Comparison of ENCODE assay signal across 35 mouse cellular contexts in genomic region chrX:142829866-142830470, GRCm38 (mm10).
A peak's percentile ranks its signal among the peaks of the same experiment; 100 is the strongest.
DNase-seq lines count a peak whose midpoint lies in the region; ATAC-seq and TF ChIP-seq lines count a peak whose summit lies in the region.
"Had no signal": no experiment of that assay in that cellular context is flagged by ENCODE, and none has a peak within 500 bp of the region (broad histone marks: within the 10 kb centered on the region; RNA-seq: fewer than 3 reads in every experiment).

No protein-coding gene starts in this region.

- no peaks in the 10 kb centered on the region for H3K27me3 ChIP-seq in heart, embryonic 13.5 days (replicated peaks)
- no peaks in the 10 kb centered on the region for H3K27me3 ChIP-seq in liver, embryonic 13.5 days
- no peaks in the 10 kb centered on the region for H3K27me3 ChIP-seq in liver, postnatal 0 days (ENCODE audit: insufficient read depth, low read length)
- no peaks in the 10 kb centered on the region for H3K27me3 ChIP-seq in stomach, embryonic 16.5 days (ENCODE audit: control insufficient read depth, insufficient read depth, low read length)
- peaks cover 6% of the 10 kb centered on the region; the same call in 1 of the 2 replicates for H3K27me3 ChIP-seq in midbrain, embryonic 13.5 days
- H3K27me3 ChIP-seq in embryonic facial prominence, embryonic 10.5 days (replicated peaks; ENCODE audit: low read depth, poor library complexity, severe bottlenecking): peaks cover 72% of the 10 kb centered on the region
- H3K27me3 ChIP-seq: embryonic facial prominence, embryonic 15.5 days; limb, embryonic 15.5 days; neural tube, embryonic 12.5 days had no signal

- intact Hi-C loops in heart, postnatal 10 days (cut with DNase I): no loop called here

- peaks cover 78% of the 10 kb centered on the region for H3K4me1 ChIP-seq in heart, embryonic 13.5 days
- peaks cover 16% of the 10 kb centered on the region for H3K4me1 ChIP-seq in liver, embryonic 13.5 days (replicated peaks)
- 0 out of 2 replicates have a peak, but pooled peaks cover 3% of the 10 kb centered on the region for H3K4me1 ChIP-seq in liver, postnatal 0 days (ENCODE audit: insufficient read depth)
- 0 out of 2 replicates have a peak, but pooled peaks cover 2% of the 10 kb centered on the region for H3K4me1 ChIP-seq in stomach, embryonic 16.5 days (ENCODE audit: control insufficient read depth, insufficient read depth, low read length)
- no peaks in the 10 kb centered on the region for H3K4me1 ChIP-seq in midbrain, embryonic 13.5 days (replicated peaks)
- peaks cover 13% of the 10 kb centered on the region for H3K4me1 ChIP-seq in embryonic facial prominence, embryonic 10.5 days
- H3K4me1 ChIP-seq: embryonic facial prominence, embryonic 15.5 days; hindbrain, embryonic 13.5 days; neural tube, embryonic 12.5 days had no signal

- H3K9me3 ChIP-seq in heart, embryonic 13.5 days: no peaks in the 10 kb centered on the region
- no peaks in the 10 kb centered on the region for H3K9me3 ChIP-seq in liver, embryonic 13.5 days (replicated peaks)
- no peaks in the 10 kb centered on the region for H3K9me3 ChIP-seq in liver, postnatal 0 days (ENCODE audit: low read length)
- H3K9me3 ChIP-seq in stomach, embryonic 16.5 days (replicated peaks; ENCODE audit: control insufficient read depth, low read length): no peaks in the 10 kb centered on the region
- no peaks in the 10 kb centered on the region for H3K9me3 ChIP-seq in midbrain, embryonic 13.5 days
- no peaks in the 10 kb centered on the region for H3K9me3 ChIP-seq in embryonic facial prominence, embryonic 10.5 days
- H3K9me3 ChIP-seq: embryonic facial prominence, embryonic 15.5 days; hindbrain, embryonic 13.5 days; limb, embryonic 15.5 days; neural tube, embryonic 12.5 days had no signal

- no peak for TF ChIP-seq CTCF in liver, postnatal 0 days (IDR thresholded peaks at IDR 0.05; ENCODE audit: low read depth)

- 0 out of 2 replicates have a peak overlapping the region, but pooled peaks have one; percentile 4 for H3K27ac ChIP-seq in heart, embryonic 13.5 days (replicated peaks)
- H3K27ac ChIP-seq in liver, embryonic 13.5 days: no peak overlapping the region
- no peak overlapping the region for H3K27ac ChIP-seq in liver, postnatal 0 days (ENCODE audit: low read depth)
- H3K27ac ChIP-seq in stomach, embryonic 16.5 days (ENCODE audit: low read length): no peak overlapping the region
- H3K27ac ChIP-seq in midbrain, embryonic 13.5 days: no peak overlapping the region
- H3K27ac ChIP-seq in embryonic facial prominence, embryonic 10.5 days (replicated peaks): no peak overlapping the region
- H3K27ac ChIP-seq: embryonic facial prominence, embryonic 15.5 days; hindbrain, embryonic 13.5 days; kidney, postnatal 0 days; limb, embryonic 15.5 days; neural tube, embryonic 12.5 days had no signal

- no peak overlapping the region for H3K4me2 ChIP-seq in heart, embryonic 13.5 days
- H3K4me2 ChIP-seq in liver, embryonic 13.5 days: no peak overlapping the region
- no peak overlapping the region for H3K4me2 ChIP-seq in liver, postnatal 0 days (ENCODE audit: low read depth, low read length)
- no peak overlapping the region for H3K4me2 ChIP-seq in stomach, embryonic 16.5 days (ENCODE audit: low read depth, low read length)
- H3K4me2 ChIP-seq in midbrain, embryonic 13.5 days (replicated peaks): no peak overlapping the region
- H3K4me2 ChIP-seq: embryonic facial prominence, embryonic 15.5 days; hindbrain, embryonic 13.5 days; limb, embryonic 15.5 days; midbrain, embryonic 11.5 days; neural tube, embryonic 12.5 days had no signal

- WGBS in heart, embryonic 13.5 days: 70% methylated on average over 12 of the region's 12 CpGs
- 55% methylated on average over 12 of the region's 12 CpGs for WGBS in liver, embryonic 13.5 days (ENCODE audit: insufficient replicate concordance)
- WGBS in liver, postnatal 0 days (ENCODE audit: insufficient replicate concordance): 63% methylated on average over 12 of the region's 12 CpGs
- 81% methylated on average over 12 of the region's 12 CpGs for WGBS in stomach, embryonic 16.5 days
- WGBS in midbrain, embryonic 13.5 days: 88% methylated on average over 12 of the region's 12 CpGs
- WGBS in embryonic facial prominence, embryonic 10.5 days: 86% methylated on average over 12 of the region's 12 CpGs

- ATAC-seq in heart, embryonic 13.5 days (ENCODE audit: extremely low read depth, insufficient number of reproducible peaks, low FRiP score, low TSS enrichment): no peak
- ATAC-seq in liver, embryonic 13.5 days (ENCODE audit: low read depth): 0 out of 2 replicates have a peak, but pooled peaks have one; percentile 15
- no peak for ATAC-seq in liver, postnatal 0 days
- peak; percentile 17; the same call in 1 of the 2 replicates for ATAC-seq in stomach, embryonic 16.5 days (ENCODE audit: insufficient read depth, low FRiP score)
- ATAC-seq in midbrain, embryonic 13.5 days: no peak
- ATAC-seq: activated CD4-positive, CD25-positive, alpha-beta regulatory T cell, adult 4 months; CD4-positive, CD25-positive, alpha-beta regulatory T cell, adult 4 months; forebrain, embryonic 14.5 days; intestine, embryonic 16.5 days had no signal

- no peak for DNase-seq in heart, postnatal 10 days
- no peak for DNase-seq in liver, embryonic 13.5 days
- no peak for DNase-seq in liver, postnatal 0 days
- peak; percentile 67 for DNase-seq in MEL-GATA-1-ER (ENCODE audit: extremely low read depth, low read depth)
- DNase-seq in embryonic facial prominence, embryonic 10.5 days (ENCODE audit: low spot score): no peak
- DNase-seq: adrenal gland, adult 2 months; adrenal gland, postnatal 36 days; cerebellum, adult 18-20 months; cerebellum, postnatal 10 days; gastrocnemius, postnatal 14 days; heart, postnatal 4 days; kidney, adult 8-10 months; kidney, postnatal 4 days; layer of hippocampus, postnatal 36 days; left cerebral cortex, postnatal 4 days; lung, adult 2 months; lung, postnatal 14 days; right cerebral cortex, adult 18-20 months; spleen, adult 18-20 months; thymus, adult 18-20 months; thymus, postnatal 25 days had no signal

- no peak overlapping the region for H3K9ac ChIP-seq in heart, embryonic 13.5 days
- no peak overlapping the region for H3K9ac ChIP-seq in liver, embryonic 13.5 days
- H3K9ac ChIP-seq in liver, postnatal 0 days (replicated peaks): no peak overlapping the region
- no peak overlapping the region for H3K9ac ChIP-seq in stomach, embryonic 16.5 days (ENCODE audit: low read length)
- H3K9ac ChIP-seq in midbrain, embryonic 13.5 days (replicated peaks): no peak overlapping the region
- H3K9ac ChIP-seq: embryonic facial prominence, embryonic 15.5 days; hindbrain, embryonic 13.5 days; limb, embryonic 15.5 days; neural tube, embryonic 12.5 days had no signal

- H3K36me3 ChIP-seq in heart, embryonic 13.5 days: peaks cover 8% of the 10 kb centered on the region
- H3K36me3 ChIP-seq in liver, embryonic 13.5 days: peaks cover 6% of the 10 kb centered on the region; the same call in 1 of the 2 replicates
- H3K36me3 ChIP-seq in liver, postnatal 0 days (replicated peaks; ENCODE audit: insufficient read depth, low read length): no peaks in the 10 kb centered on the region
- no peaks in the 10 kb centered on the region for H3K36me3 ChIP-seq in stomach, embryonic 16.5 days (ENCODE audit: control insufficient read depth, insufficient read depth, low read length)
- no peaks in the 10 kb centered on the region for H3K36me3 ChIP-seq in midbrain, embryonic 13.5 days
- H3K36me3 ChIP-seq in embryonic facial prominence, embryonic 10.5 days (replicated peaks): peaks cover 23% of the 10 kb centered on the region
- H3K36me3 ChIP-seq: embryonic facial prominence, embryonic 15.5 days; hindbrain, embryonic 13.5 days; limb, embryonic 15.5 days; neural tube, embryonic 12.5 days had no signal

- TF ChIP-seq EP300 in liver, postnatal 0 days (IDR thresholded peaks at IDR 0.05; ENCODE audit: low read depth): no peak

- no peak overlapping the region for H3K4me3 ChIP-seq in heart, embryonic 13.5 days
- no peak overlapping the region for H3K4me3 ChIP-seq in liver, embryonic 13.5 days (replicated peaks)
- H3K4me3 ChIP-seq in liver, postnatal 0 days (ENCODE audit: low read depth, low read length): no peak overlapping the region
- no peak overlapping the region for H3K4me3 ChIP-seq in stomach, embryonic 16.5 days (replicated peaks; ENCODE audit: low read length)
- H3K4me3 ChIP-seq in midbrain, embryonic 13.5 days (replicated peaks): no peak overlapping the region
- no peak overlapping the region for H3K4me3 ChIP-seq in embryonic facial prominence, embryonic 10.5 days
- H3K4me3 ChIP-seq: embryonic facial prominence, embryonic 15.5 days; hindbrain, embryonic 13.5 days; limb, embryonic 15.5 days; myocyte; neural tube, embryonic 12.5 days had no signal

Comparison
In these comparisons a context has a peak if more than half of its experiments do, and no peak if none do; other contexts are left out.
1. ATAC-seq: peak in liver, embryonic 13.5 days (single experiment) and stomach, embryonic 16.5 days (single experiment); none in heart, embryonic 13.5 days (single experiment), liver, postnatal 0 days (single experiment) and midbrain, embryonic 13.5 days (single experiment).